Mouse (Mus musculus): ENCODE data around the gene Chkb.

- no peak for TF ChIP-seq CTCF (IDR thresholded peaks at IDR 0.05; ENCODE audit: low read depth)
- no peak for TF ChIP-seq EP300 (IDR thresholded peaks at IDR 0.05; ENCODE audit: low read depth)
Measured at GRCm38 (mm10) chr15:89406691-89407090, 23.0 kb downstream of the Chkb start.

Measured in liver, postnatal 0 days (tissue).